In the genomic region with DNA sequence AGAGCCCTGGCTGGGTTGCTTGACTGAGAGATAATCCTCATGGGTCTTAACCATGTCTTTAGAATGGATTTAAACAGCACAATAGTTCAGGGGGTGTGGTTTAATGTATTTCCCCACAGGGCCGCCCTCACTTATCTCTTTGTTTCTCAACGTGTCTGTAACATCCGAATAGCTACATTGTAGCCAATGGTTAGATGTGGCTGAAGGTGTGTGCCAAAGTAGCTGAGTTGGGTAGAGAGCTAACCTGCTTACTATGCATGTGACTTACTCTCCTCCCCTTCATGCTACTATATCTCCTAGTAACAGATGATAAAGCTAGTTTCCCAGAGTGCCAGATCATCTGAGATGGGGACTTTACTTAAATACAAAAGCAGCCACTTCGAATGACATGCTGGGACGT, we compare ENCODE assay signal across 21 mouse cellular contexts.
DNase-seq lines count a peak whose midpoint lies in the region; ATAC-seq and TF ChIP-seq lines count a peak whose summit lies in the region.
"Had no signal": no experiment of that assay in that cellular context is flagged by ENCODE, and none has a peak within 500 bp of the region (broad histone marks: within the 10 kb centered on the region; RNA-seq: fewer than 3 reads in every experiment).

No protein-coding gene starts in this region.

- peak; percentile 73 for DNase-seq in midbrain, embryonic 11.5 days (ENCODE audit: low spot score, missing footprints)
- DNase-seq in retina, postnatal 1 day = peak; percentile 30
- DNase-seq in retina, embryonic 14.5 days (ENCODE audit: low spot score) = no peak
- DNase-seq in limb, embryonic 14.5 days (ENCODE audit: low spot score) = peak; percentile 18
- DNase-seq in spleen, postnatal 36 days (ENCODE audit: low spot score in 2 of 2) = no peak
- DNase-seq: adrenal gland, postnatal 14 days; cerebellum, adult 11-12 months; cerebellum, adult 9-10 months; cerebellum, postnatal 25 days; gastrocnemius, postnatal 10 days; heart, adult 2 months; heart, postnatal 14 days had no signal

- 33% methylated on average over 5 of the region's 5 CpGs for WGBS in midbrain, embryonic 11.5 days
- 21% methylated on average over 5 of the region's 5 CpGs for WGBS in midbrain, embryonic 16.5 days
- 50% methylated on average over 5 of the region's 5 CpGs for WGBS in intestine, embryonic 15.5 days
- WGBS in limb, embryonic 14.5 days = 49% methylated on average over 5 of the region's 5 CpGs

- no peaks in the 10 kb centered on the region for H3K36me3 ChIP-seq in midbrain, embryonic 11.5 days (ENCODE audit: control insufficient read depth, insufficient read depth, low read length)
- H3K36me3 ChIP-seq in midbrain, embryonic 16.5 days (ENCODE audit: control insufficient read depth, insufficient read depth, low read length) = no peaks in the 10 kb centered on the region
- H3K36me3 ChIP-seq in intestine, embryonic 15.5 days = no peaks in the 10 kb centered on the region
- H3K36me3 ChIP-seq in limb, embryonic 14.5 days (ENCODE audit: control insufficient read depth, insufficient read depth, low read length) = no peaks in the 10 kb centered on the region
- H3K36me3 ChIP-seq: embryonic facial prominence, embryonic 12.5 days; heart, embryonic 15.5 days had no signal

- peaks cover 12% of the 10 kb centered on the region for H3K4me1 ChIP-seq in midbrain, embryonic 11.5 days (ENCODE audit: control insufficient read depth, insufficient read depth, low read length)
- H3K4me1 ChIP-seq in midbrain, embryonic 16.5 days (ENCODE audit: control insufficient read depth, insufficient read depth, low read length) = peaks cover 7% of the 10 kb centered on the region
- H3K4me1 ChIP-seq in intestine, embryonic 15.5 days (replicated peaks) = 0 out of 2 replicates have a peak, but pooled peaks cover 7% of the 10 kb centered on the region
- H3K4me1 ChIP-seq in limb, embryonic 14.5 days (ENCODE audit: control insufficient read depth, insufficient read depth, low read length) = peaks cover 19% of the 10 kb centered on the region

- no peak overlapping the region for H3K4me2 ChIP-seq in midbrain, embryonic 11.5 days
- H3K4me2 ChIP-seq in midbrain, embryonic 16.5 days (ENCODE audit: low read length) = no peak overlapping the region
- H3K4me2 ChIP-seq in intestine, embryonic 15.5 days (replicated peaks) = no peak overlapping the region; the same call in 1 of the 2 replicates
- peak overlapping the region; percentile 16; the same call in 1 of the 2 replicates for H3K4me2 ChIP-seq in limb, embryonic 14.5 days (replicated peaks; ENCODE audit: low read depth, low read length, severe bottlenecking)
- H3K4me2 ChIP-seq: embryonic facial prominence, embryonic 12.5 days; heart, embryonic 11.5 days; heart, embryonic 15.5 days had no signal

- H3K27ac ChIP-seq in midbrain, embryonic 11.5 days (ENCODE audit: low read depth, low read length) = no peak overlapping the region
- H3K27ac ChIP-seq in midbrain, embryonic 16.5 days (ENCODE audit: low read length) = no peak overlapping the region
- H3K27ac ChIP-seq in intestine, embryonic 15.5 days = no peak overlapping the region
- no peak overlapping the region for H3K27ac ChIP-seq in limb, embryonic 14.5 days (replicated peaks; ENCODE audit: low read depth, low read length)
- H3K27ac ChIP-seq: embryonic facial prominence, embryonic 12.5 days; heart, adult 2 months; heart, embryonic 15.5 days had no signal

- TF ChIP-seq POLR2A in limb, embryonic 14.5 days (IDR thresholded peaks at IDR 0.05; ENCODE audit: borderline replicate concordance, extremely low read depth, insufficient read depth, insufficient read length) = no peak

- no peaks in the 10 kb centered on the region for H3K9me3 ChIP-seq in midbrain, embryonic 11.5 days (ENCODE audit: control insufficient read depth, low read length)
- no peaks in the 10 kb centered on the region for H3K9me3 ChIP-seq in midbrain, embryonic 16.5 days (replicated peaks; ENCODE audit: control insufficient read depth, low read length, poor library complexity, severe bottlenecking)
- no peaks in the 10 kb centered on the region for H3K9me3 ChIP-seq in intestine, embryonic 15.5 days
- H3K9me3 ChIP-seq in limb, embryonic 14.5 days (ENCODE audit: control insufficient read depth, low read length) = no peaks in the 10 kb centered on the region
- H3K9me3 ChIP-seq: embryonic facial prominence, embryonic 12.5 days; heart, embryonic 15.5 days had no signal

- no peak for ATAC-seq in midbrain, embryonic 11.5 days (ENCODE audit: low FRiP score)
- ATAC-seq in midbrain, embryonic 16.5 days = no peak
- ATAC-seq in intestine, embryonic 15.5 days = peak; percentile 36; the same call in 1 of the 2 replicates
- ATAC-seq in limb, embryonic 14.5 days (ENCODE audit: low FRiP score, low read depth) = no peak
- ATAC-seq in monocyte, adult 5-6 weeks (replicated peaks; ENCODE audit: insufficient number of reproducible peaks, low FRiP score, low TSS enrichment, poor library complexity, severe bottlenecking) = no peak
- ATAC-seq: activated CD4-positive, CD25-positive, alpha-beta regulatory T cell, adult 4 months; forebrain, embryonic 16.5 days; Patski had no signal

- no peaks in the 10 kb centered on the region for H3K27me3 ChIP-seq in midbrain, embryonic 11.5 days (ENCODE audit: control insufficient read depth, insufficient read depth, low read length)
- 0 out of 2 replicates have a peak, but pooled peaks cover 2% of the 10 kb centered on the region for H3K27me3 ChIP-seq in midbrain, embryonic 16.5 days (ENCODE audit: control insufficient read depth, insufficient read depth, low read depth, low read length)
- H3K27me3 ChIP-seq in intestine, embryonic 15.5 days (replicated peaks) = no peaks in the 10 kb centered on the region
- H3K27me3 ChIP-seq in limb, embryonic 14.5 days (ENCODE audit: control insufficient read depth, insufficient read depth, low read length) = no peaks in the 10 kb centered on the region
- H3K27me3 ChIP-seq: embryonic facial prominence, embryonic 12.5 days had no signal

- H3K4me3 ChIP-seq in midbrain, embryonic 11.5 days (ENCODE audit: low read depth, low read length) = no peak overlapping the region
- H3K4me3 ChIP-seq in midbrain, embryonic 16.5 days (ENCODE audit: low read depth, low read length) = no peak overlapping the region
- H3K4me3 ChIP-seq in intestine, embryonic 15.5 days (replicated peaks) = no peak overlapping the region
- H3K4me3 ChIP-seq in limb, embryonic 14.5 days (replicated peaks; ENCODE audit: low read length) = no peak overlapping the region
- H3K4me3 ChIP-seq: embryonic facial prominence, embryonic 12.5 days; heart, adult 2 months; heart, embryonic 15.5 days had no signal

- no peak overlapping the region for H3K9ac ChIP-seq in midbrain, embryonic 11.5 days (ENCODE audit: low read length)
- H3K9ac ChIP-seq in midbrain, embryonic 16.5 days (ENCODE audit: low read depth, low read length) = no peak overlapping the region
- H3K9ac ChIP-seq in intestine, embryonic 15.5 days = no peak overlapping the region
- H3K9ac ChIP-seq in limb, embryonic 14.5 days (ENCODE audit: low read depth, low read length, severe bottlenecking) = no peak overlapping the region
- H3K9ac ChIP-seq: embryonic facial prominence, embryonic 12.5 days; heart, embryonic 15.5 days had no signal

Comparison
In these comparisons a context has a peak if more than half of its experiments do, and no peak if none do; other contexts are left out.
1. DNase-seq: peak in midbrain, embryonic 11.5 days (single experiment), retina, postnatal 1 day (single experiment) and limb, embryonic 14.5 days (single experiment); none in retina, embryonic 14.5 days (single experiment) and spleen, postnatal 36 days (0 of 2).